Mouse (Mus musculus) hindlimb bud, embryonic 11.5 days (tissue): ENCODE results near the gene Mob3a.

Experiments used
- DNase-seq: peaks from one replicate; pipeline ENCODE4 v3.0.0-alpha.2; 2012; ENCODE audit warnings: low read depth, low spot score; ENCODE audit errors: extremely low spot score

Mob3a gene

DNA sequence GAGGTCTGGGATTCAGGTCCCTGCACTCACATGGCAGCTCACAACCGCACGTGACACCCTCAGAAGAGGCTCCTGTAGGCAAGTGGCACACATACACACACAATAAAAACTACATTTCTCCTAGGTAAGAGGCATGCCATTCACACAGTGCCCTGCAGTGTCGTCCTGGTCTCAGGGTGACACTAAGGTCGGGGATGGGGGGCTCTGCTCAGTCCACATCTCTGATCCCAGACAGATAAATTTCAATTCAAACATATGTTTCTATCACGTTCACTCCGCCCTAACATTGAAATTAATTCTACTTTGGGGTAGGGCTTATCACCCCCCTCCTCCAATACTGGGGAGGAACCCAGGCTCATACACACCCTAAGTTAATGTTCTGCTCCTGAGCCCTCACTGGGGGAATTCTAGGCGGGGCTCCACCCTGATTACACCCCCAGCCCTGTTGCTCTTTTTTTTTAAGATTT is 1.7 kb downstream of the Mob3a start:
- DNase-seq: no peak

DNA sequence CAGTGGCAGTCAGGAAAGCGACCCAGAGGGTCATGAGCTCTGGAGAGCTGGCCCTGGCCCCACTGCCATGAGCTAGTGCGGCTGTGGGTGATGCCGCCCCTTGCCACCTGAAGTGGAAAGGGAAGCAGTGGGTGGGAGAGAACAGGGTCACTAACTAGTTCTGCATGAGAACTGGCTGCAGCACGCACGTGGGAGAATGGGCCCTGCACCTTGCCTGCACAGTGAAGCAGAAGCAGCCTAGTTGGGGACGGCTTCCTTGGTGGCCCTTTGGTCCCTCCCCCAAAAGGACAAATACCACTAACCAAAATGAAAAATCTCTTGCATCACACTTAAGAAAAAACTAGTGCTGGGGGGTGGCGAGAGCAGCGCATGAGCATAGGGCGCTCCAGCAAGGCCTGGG is 3.2 kb downstream of the Mob3a start:
- no peak for DNase-seq

DNA sequence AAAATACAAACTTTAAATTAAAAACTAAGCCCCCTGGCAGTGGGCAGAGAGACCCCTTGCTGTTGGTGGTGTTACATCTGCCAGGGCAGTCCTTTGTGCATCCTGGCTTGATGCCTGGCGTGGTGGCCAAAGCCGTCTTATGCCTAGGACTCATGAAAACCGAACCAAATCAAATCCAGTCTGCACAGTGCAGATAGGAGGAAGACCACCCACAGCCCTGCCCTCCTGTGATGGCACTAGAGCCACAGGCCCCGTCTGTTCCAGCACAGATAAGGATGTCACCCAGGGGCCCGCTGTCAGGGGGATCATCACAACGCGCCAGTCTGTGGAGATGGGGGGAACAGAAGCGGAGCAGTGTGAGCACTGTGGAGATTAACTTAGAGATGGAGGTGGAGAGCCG is 4.0 kb downstream of the Mob3a start:
- no peak for DNase-seq

DNA sequence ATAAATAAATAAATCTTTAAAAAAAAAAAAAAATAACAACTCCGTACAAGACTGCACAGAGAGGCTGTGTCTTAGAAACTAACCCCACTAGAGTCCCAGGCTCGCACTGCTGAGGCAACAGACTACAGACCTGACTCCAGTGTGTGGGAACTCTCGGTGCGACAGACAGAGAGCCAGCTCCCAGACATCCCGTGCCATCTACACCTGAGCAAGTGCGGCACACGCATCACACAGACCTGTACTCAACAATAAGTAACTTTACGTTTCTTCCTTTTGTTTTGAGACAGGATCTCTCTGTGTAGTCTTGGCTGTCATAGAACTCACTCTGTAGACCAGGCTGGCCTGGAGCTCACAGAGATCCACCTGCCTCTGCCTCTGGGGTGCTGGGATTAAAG is 4.4 kb downstream of the Mob3a start:
- no peak for DNase-seq

DNA sequence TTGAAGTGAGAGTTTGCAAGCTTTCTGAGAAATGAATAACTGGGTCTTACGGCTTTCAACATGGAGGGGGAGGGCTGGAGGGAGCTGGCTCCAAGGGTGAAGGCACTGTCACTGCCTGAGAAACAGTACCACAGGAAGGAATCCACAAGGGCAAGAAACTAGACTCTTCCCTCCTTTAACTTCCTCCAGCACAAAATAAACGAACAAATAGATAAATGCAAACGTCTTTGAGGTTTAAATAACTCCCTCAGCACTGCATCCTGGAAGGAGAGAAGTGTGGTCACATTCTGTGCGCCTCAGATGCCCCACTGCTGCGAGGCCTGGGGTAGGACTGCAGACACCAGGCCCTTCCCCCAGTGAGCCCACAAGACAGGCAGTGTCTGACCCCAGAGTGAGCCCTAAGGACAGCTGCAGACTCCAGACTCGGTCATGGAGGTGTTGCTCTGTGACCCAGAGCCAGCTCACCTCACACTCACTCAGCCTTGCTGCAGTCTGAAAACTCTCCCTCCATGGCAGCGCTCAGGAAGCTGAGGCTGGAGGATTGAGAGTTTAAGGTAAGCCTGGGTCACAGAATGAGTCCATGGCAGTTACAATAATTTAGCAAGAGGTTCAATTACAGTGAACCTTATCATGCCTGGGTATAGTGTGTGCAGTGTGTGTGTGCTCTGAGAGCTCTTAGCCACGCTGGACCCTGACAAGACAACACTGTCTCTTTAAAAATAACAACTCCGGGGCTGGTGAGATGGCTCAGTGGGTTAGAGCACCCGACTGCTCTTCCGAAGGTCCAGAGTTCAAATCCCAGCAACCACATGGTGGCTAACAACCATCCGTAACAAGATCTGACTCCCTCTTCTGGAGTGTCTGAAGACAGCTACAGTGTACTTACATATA is 5.0 kb downstream of the Mob3a start:
- no peak for DNase-seq

GRCm38 (mm10) chr10:80695801-80696501 is 5.8 kb downstream of the Mob3a start:
- no peak for DNase-seq

DNA sequence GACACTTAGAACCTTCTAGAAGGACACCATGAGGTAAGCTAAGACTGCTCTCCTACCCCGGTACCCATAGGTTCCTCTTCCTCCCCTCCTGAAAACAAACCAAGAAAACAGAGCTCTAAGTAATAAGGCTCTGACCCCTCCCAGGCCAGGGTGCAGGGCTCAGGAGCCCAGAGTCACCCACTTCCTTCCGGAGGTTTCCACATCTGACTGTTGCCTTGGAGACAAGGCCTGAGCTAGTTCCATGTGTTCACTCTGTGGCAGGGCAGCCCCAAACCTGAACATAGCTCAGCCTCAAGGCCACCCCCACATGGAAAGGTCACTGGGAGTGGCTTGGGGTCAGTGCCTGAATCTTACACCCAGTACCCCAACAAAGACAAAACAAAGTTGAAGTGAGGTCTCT is 6.6 kb downstream of the Mob3a start:
- DNase-seq: no peak

GRCm38 (mm10) chr10:80694159-80694938 is 7.4 kb downstream of the Mob3a start:
- no peak for DNase-seq

- DNase-seq: no peak
Observed at GRCm38 (mm10) chr10:80693401-80694045, 8.3 kb downstream of the Mob3a start.

GRCm38 (mm10) chr10:80692249-80693165 is 9.3 kb downstream of the Mob3a start:
- no peak for DNase-seq

- DNase-seq: no peak
Observed at GRCm38 (mm10) chr10:80687850-80688249, 13.9 kb downstream of the Mob3a start.

DNA sequence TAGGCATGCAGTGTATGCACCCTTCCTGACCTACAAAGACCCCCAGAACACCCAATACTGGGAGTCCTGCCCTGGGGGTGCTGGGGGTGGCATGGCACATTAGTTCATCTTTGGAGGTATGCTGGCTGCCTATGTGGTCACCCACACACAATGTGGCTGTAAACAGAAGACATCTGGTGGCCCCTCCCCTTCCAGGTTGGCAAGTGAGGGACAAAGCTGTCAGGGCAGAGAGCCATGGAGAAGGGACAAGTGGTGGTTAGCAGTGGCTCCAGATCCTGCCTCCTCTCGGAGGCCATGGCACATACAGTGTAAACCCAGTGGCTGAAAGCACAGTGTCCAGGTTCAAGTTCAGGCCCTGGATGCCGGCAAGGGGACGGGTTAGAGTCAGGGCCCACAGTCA is 15.2 kb downstream of the Mob3a start:
- no peak for DNase-seq

- no peak for DNase-seq
Observed at GRCm38 (mm10) chr10:80684984-80685383, 16.8 kb downstream of the Mob3a start.

DNA sequence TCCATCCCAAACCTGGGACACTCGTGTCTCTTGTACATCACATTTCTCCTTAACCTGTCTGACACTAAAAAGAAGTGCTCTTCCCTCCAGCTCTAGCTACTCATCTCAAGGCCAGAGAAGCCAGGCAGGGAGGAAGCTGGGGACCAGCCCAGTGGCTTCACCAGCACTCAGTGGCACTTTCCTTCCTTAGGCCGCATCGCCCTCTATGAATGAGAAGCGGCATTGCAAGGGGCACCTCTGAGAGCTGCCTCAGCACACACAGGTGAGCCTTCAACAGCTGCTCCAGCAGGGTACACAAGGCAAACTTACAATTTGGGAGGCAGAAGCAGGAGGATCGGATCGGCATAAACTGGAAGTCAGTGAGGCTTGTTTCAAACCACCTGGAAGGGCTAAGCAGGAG is 17.6 kb downstream of the Mob3a start:
- DNase-seq: no peak

GRCm38 (mm10) chr10:80683647-80684046 is 18.1 kb downstream of the Mob3a start:
- no peak for DNase-seq

GRCm38 (mm10) chr10:80682003-80682402 is 19.8 kb downstream of the Mob3a start:
- DNase-seq: no peak

DNA sequence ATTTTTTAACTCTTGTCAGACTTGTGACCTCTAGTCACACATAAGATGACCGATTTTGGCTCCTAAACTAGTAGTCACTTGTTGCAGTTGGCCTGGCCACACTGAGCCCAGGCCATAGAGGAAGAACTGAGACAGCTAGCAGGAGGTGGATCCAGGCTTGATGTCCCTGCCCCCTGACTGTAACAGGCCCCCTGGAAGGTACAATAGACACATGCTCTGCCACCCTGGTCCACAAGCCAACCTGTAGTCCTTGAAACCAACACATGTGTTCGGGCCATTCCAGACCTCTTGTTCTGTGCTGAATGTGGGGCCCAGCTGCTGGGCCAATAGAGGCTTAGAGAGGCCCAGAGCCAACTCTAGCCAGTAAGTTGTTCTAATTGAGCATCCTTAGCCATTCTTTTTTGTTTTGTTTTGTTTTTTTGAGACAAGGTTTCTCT is 21.5 kb downstream of the Mob3a start:
- no peak for DNase-seq

DNA sequence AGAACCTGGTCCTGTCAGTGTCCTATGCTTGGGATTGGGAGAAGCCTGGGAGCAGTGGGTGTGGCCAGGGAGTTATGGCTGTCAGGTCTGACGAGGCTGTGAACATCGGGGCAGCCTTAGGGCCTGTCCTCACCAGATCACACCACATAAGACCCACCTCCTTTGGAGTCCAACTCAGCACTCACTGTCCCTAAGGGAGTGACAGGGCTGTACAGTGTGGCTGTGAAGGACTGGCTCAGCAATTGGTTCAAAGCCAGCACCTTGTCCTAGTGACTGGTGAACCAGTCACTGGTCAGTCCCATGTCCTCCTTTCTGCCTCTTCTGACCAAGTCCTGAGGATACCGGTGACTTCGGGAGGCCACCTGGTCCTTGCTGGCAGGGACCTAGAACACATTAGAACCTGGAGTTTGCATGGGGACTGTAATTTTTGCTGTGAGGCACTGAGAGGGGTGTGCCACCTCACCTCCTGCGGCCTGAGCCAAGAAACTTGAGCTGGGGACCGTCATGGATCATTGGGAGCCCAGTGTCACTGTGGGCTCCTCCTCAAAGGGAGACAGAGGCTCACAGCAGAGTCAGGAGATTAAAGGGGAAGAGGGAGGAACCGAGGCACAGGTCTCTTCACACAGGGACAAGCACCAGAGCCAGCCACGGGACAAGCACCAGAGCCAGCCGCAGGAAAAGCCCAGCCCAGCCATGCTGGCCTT is 22.1 kb downstream of the Mob3a start:
- no peak for DNase-seq
